ENCODE assay signal across 8 mouse cellular contexts in the genomic region with DNA sequence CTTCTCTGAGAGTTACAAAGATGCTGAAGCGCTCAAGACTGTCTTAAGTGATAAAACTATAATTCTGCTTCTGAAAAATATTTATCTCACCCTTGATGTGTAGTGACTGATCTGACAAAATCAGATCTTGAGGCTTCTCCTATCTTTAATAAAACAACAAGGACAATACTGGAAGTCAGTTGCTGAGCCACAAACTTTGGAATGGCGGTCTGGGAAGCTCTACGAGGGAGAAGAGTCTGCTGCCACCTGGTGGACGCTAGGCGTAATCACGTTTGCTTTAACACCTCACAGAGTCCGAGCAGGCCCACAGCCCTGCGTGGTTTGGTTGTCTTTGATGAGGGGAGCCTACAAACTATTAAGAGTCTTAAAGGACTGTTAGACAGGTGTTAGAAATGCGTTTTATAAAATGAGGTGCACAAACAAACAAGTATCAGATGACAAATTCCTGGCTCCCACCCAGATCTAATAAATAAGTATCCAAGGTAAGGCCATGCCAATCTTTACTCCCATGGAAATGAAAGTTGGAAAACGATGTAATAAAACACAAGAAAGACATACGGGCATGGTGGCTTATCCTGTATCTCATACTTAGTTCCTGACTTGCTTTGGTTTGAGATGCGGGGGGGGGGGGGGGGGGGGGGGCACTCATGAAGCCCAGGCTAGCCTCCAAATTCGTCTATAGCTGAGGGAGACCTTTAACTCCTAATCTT.
DNase-seq lines count a peak whose midpoint lies in the region; ATAC-seq and TF ChIP-seq lines count a peak whose summit lies in the region.

No protein-coding gene starts in this region.

- peak; percentile 65 to 92 for TF ChIP-seq CTCF in CH12.LX (conservative IDR thresholded peaks at IDR 0.05 in 1 of 2, IDR thresholded peaks at IDR 0.05 in 1 of 2; ENCODE audit: low read depth in 2 of 2, low read length in 2 of 2)
- peak; percentile 85 for TF ChIP-seq CTCF in bone marrow, adult 2 months (IDR thresholded peaks at IDR 0.05; ENCODE audit: control insufficient read depth, insufficient read depth, low read length)

- in situ Hi-C loops in CH12.LX (cut with MboI; ENCODE audit: low pct_ligation_motif_present, low pct_unique_long_range_greater_than_20kb, low sequenced_read_pairs): loop anchor here (10.0 kb wide), 1 partner anchor 169 kb away; no protein-coding TSS in a partner anchor

- TF ChIP-seq EP300 in CH12.LX (IDR thresholded peaks at IDR 0.05; ENCODE audit: low read length): no peak

- H3K27me3 ChIP-seq in CH12.LX (replicated peaks): no peaks in the 10 kb centered on the region
- no peaks in the 10 kb centered on the region for H3K27me3 ChIP-seq in embryonic facial prominence, embryonic 14.5 days (replicated peaks; ENCODE audit: control insufficient read depth, insufficient read depth, low read length)
- H3K27me3 ChIP-seq in heart, embryonic 16.5 days (ENCODE audit: control insufficient read depth, insufficient read depth, low read length): no peaks in the 10 kb centered on the region
- no peaks in the 10 kb centered on the region for H3K27me3 ChIP-seq in liver, embryonic 11.5 days (replicated peaks; ENCODE audit: control insufficient read depth, insufficient read depth, low read length)
- H3K27me3 ChIP-seq in neural tube, embryonic 11.5 days (ENCODE audit: control insufficient read depth, insufficient read depth, low read length): no peaks in the 10 kb centered on the region

- H3K9me3 ChIP-seq in CH12.LX (replicated peaks; ENCODE audit: low read length): no peaks in the 10 kb centered on the region
- H3K9me3 ChIP-seq in embryonic facial prominence, embryonic 14.5 days (ENCODE audit: control insufficient read depth, low read length): no peaks in the 10 kb centered on the region
- H3K9me3 ChIP-seq in heart, embryonic 16.5 days (replicated peaks; ENCODE audit: control insufficient read depth, low read length): no peaks in the 10 kb centered on the region
- H3K9me3 ChIP-seq in liver, embryonic 11.5 days (ENCODE audit: control insufficient read depth, low read length): no peaks in the 10 kb centered on the region
- no peaks in the 10 kb centered on the region for H3K9me3 ChIP-seq in neural tube, embryonic 11.5 days (ENCODE audit: control insufficient read depth, low read length)

- H3K4me1 ChIP-seq in CH12.LX (ENCODE audit: control insufficient read depth in 1 of 2, insufficient read depth in 2 of 2): peaks cover 2 to 9% of the 10 kb centered on the region in 2 experiments; a peak in 2 of 4 replicates
- H3K4me1 ChIP-seq in bone marrow, adult 2 months (ENCODE audit: control insufficient read depth, insufficient read depth, low read length): no peaks in the 10 kb centered on the region
- H3K4me1 ChIP-seq in embryonic facial prominence, embryonic 14.5 days (ENCODE audit: control insufficient read depth, insufficient read depth, low read length): 0 out of 2 replicates have a peak, but pooled peaks cover 9% of the 10 kb centered on the region
- peaks cover 10% of the 10 kb centered on the region for H3K4me1 ChIP-seq in heart, embryonic 16.5 days (ENCODE audit: control insufficient read depth, insufficient read depth, low read length)
- no peaks in the 10 kb centered on the region for H3K4me1 ChIP-seq in liver, embryonic 11.5 days (replicated peaks; ENCODE audit: control insufficient read depth, insufficient read depth, low read length)
- no peaks in the 10 kb centered on the region for H3K4me1 ChIP-seq in neural tube, embryonic 11.5 days (ENCODE audit: control insufficient read depth, insufficient read depth, low read length)

- no peaks in the 10 kb centered on the region for H3K36me3 ChIP-seq in CH12.LX (replicated peaks in 1 of 2; ENCODE audit: control insufficient read depth in 1 of 2, insufficient read depth in 1 of 2, low read length in 1 of 2)
- H3K36me3 ChIP-seq in embryonic facial prominence, embryonic 14.5 days (ENCODE audit: control insufficient read depth, insufficient read depth, low read length): no peaks in the 10 kb centered on the region
- no peaks in the 10 kb centered on the region for H3K36me3 ChIP-seq in heart, embryonic 16.5 days (ENCODE audit: control insufficient read depth, insufficient read depth)
- no peaks in the 10 kb centered on the region for H3K36me3 ChIP-seq in liver, embryonic 11.5 days (ENCODE audit: control insufficient read depth, insufficient read depth, low read length)
- H3K36me3 ChIP-seq in neural tube, embryonic 11.5 days (ENCODE audit: control insufficient read depth, insufficient read depth, low read length): no peaks in the 10 kb centered on the region

- dilution Hi-C loops in CH12.LX (cut with MboI; ENCODE audit: extremely low pct_ligation_motif_present, extremely low pct_unique_long_range_greater_than_20kb, low sequenced_read_pairs): no loop called here

- H3K4me3 ChIP-seq in CH12.LX (replicated peaks in 1 of 3; ENCODE audit: low read depth in 2 of 3, low read length in 2 of 3, poor library complexity in 1 of 3): no peak overlapping the region
- no peak overlapping the region for H3K4me3 ChIP-seq in bone marrow, adult 2 months (replicated peaks; ENCODE audit: control insufficient read depth, low read depth, low read length)
- H3K4me3 ChIP-seq in embryonic facial prominence, embryonic 14.5 days (ENCODE audit: low read depth, low read length): no peak overlapping the region
- H3K4me3 ChIP-seq in heart, embryonic 16.5 days (ENCODE audit: low read length): no peak overlapping the region
- H3K4me3 ChIP-seq in liver, embryonic 11.5 days (ENCODE audit: low read depth, low read length): no peak overlapping the region
- H3K4me3 ChIP-seq in neural tube, embryonic 11.5 days (ENCODE audit: low read depth, low read length): no peak overlapping the region

- no peak overlapping the region for H3K27ac ChIP-seq in CH12.LX (ENCODE audit: insufficient read depth, low read depth)
- H3K27ac ChIP-seq in bone marrow, adult 2 months (ENCODE audit: control insufficient read depth, insufficient read depth, low read depth, low read length, poor library complexity): no peak overlapping the region
- no peak overlapping the region for H3K27ac ChIP-seq in embryonic facial prominence, embryonic 14.5 days (replicated peaks; ENCODE audit: low read depth, low read length)
- no peak overlapping the region for H3K27ac ChIP-seq in heart, embryonic 16.5 days (ENCODE audit: low read length)
- no peak overlapping the region for H3K27ac ChIP-seq in liver, embryonic 11.5 days (ENCODE audit: low read depth, low read length)
- H3K27ac ChIP-seq in neural tube, embryonic 11.5 days (ENCODE audit: low read depth, low read length): no peak overlapping the region

- peak; percentile 85 for ATAC-seq in embryonic facial prominence, embryonic 14.5 days (ENCODE audit: low read depth)
- peak; percentile 67; the same call in 1 of the 2 replicates for ATAC-seq in heart, embryonic 16.5 days (replicated peaks; ENCODE audit: extremely low read depth, insufficient read depth, low FRiP score)
- peak; percentile 47 for ATAC-seq in liver, embryonic 11.5 days (replicated peaks; ENCODE audit: low FRiP score)
- peak; percentile 90 for ATAC-seq in neural tube, embryonic 11.5 days (ENCODE audit: insufficient read depth, low FRiP score, low TSS enrichment)

- TF ChIP-seq POLR2A in CH12.LX (IDR thresholded peaks at IDR 0.05; ENCODE audit: low read depth, low read length): no peak
- no peak for TF ChIP-seq POLR2A in bone marrow, adult 2 months (IDR thresholded peaks at IDR 0.05; ENCODE audit: borderline replicate concordance, control insufficient read depth, low read depth, low read length)

- WGBS in bone marrow, adult 2 months: 27% methylated on average over 13 of the region's 13 CpGs
- WGBS in embryonic facial prominence, embryonic 14.5 days: 27% methylated on average over 12 of the region's 13 CpGs
- 27% methylated on average over 13 of the region's 13 CpGs for WGBS in heart, embryonic 16.5 days
- 21% methylated on average over 12 of the region's 13 CpGs for WGBS in liver, embryonic 11.5 days
- 31% methylated on average over 12 of the region's 13 CpGs for WGBS in neural tube, embryonic 11.5 days

- H3K79me2 ChIP-seq in CH12.LX (replicated peaks; ENCODE audit: control insufficient read depth, extremely low read depth, insufficient read depth, poor library complexity, severe bottlenecking): no peaks in the 10 kb centered on the region

- peak; percentile 84 for TF ChIP-seq RAD21 in CH12.LX (IDR thresholded peaks at IDR 0.05; ENCODE audit: low read depth, low read length)

- DNase-seq in CH12.LX (ENCODE audit: extremely low read depth): peak; percentile 70
- DNase-seq in embryonic facial prominence, embryonic 14.5 days (ENCODE audit: low spot score): peak; percentile 91
- peak; percentile 89 for DNase-seq in kidney, postnatal 10 days
- DNase-seq in liver, embryonic 11.5 days (ENCODE audit: low spot score): peak; percentile 61
- peak; percentile 79 for DNase-seq in neural tube, embryonic 11.5 days (ENCODE audit: low spot score)
- DNase-seq in thymus, postnatal 0 days (ENCODE audit: low spot score): peak; percentile 57

- H3K4me2 ChIP-seq in CH12.LX (ENCODE audit: insufficient read depth, low read depth, poor library complexity, severe bottlenecking): no peak overlapping the region
- H3K4me2 ChIP-seq in embryonic facial prominence, embryonic 14.5 days (ENCODE audit: low read depth, low read length): no peak overlapping the region
- no peak overlapping the region for H3K4me2 ChIP-seq in heart, embryonic 16.5 days (ENCODE audit: low read depth, low read length)
- H3K4me2 ChIP-seq in liver, embryonic 11.5 days: no peak overlapping the region
- no peak overlapping the region for H3K4me2 ChIP-seq in neural tube, embryonic 11.5 days (ENCODE audit: low read depth)

- no peak overlapping the region for H3K9ac ChIP-seq in CH12.LX (ENCODE audit: insufficient read depth, low read depth)
- H3K9ac ChIP-seq in embryonic facial prominence, embryonic 14.5 days (ENCODE audit: low read depth, low read length): no peak overlapping the region
- H3K9ac ChIP-seq in heart, embryonic 16.5 days (ENCODE audit: low read length): no peak overlapping the region
- H3K9ac ChIP-seq in liver, embryonic 11.5 days (ENCODE audit: low read depth, low read length): no peak overlapping the region
- H3K9ac ChIP-seq in neural tube, embryonic 11.5 days (ENCODE audit: low read length): no peak overlapping the region

TF ChIP-seq in CH12.LX, 34 proteins besides CTCF, POLR2A, EP300 and RAD21:
- TF ChIP-seq JUND (conservative IDR thresholded peaks at IDR 0.05; ENCODE audit: low read depth, low read length) (no peak), ZC3H11A (IDR thresholded peaks at IDR 0.05; ENCODE audit: low read depth, low read length) (peak; percentile 64), MEF2A (IDR thresholded peaks at IDR 0.05; ENCODE audit: borderline replicate concordance, low read depth, low read length) (no peak), SMC3 (IDR thresholded peaks at IDR 0.05; ENCODE audit: low read depth, low read length) (peak; percentile 94)
